In genomic region chr4:120062754-120063153, GRCm38 (mm10) we compare ENCODE assay signal across 29 mouse cellular contexts. TPM values are rescaled to one million over a fixed set of nuclear protein-coding genes. Genes with fewer than 3 reads are reported as not detected.
DNase-seq lines count a peak whose midpoint lies in the region; ATAC-seq and TF ChIP-seq lines count a peak whose summit lies in the region.
"Had no signal": no experiment of that assay in that cellular context is flagged by ENCODE, and none has a peak within 500 bp of the region (broad histone marks: within the 10 kb centered on the region; RNA-seq: fewer than 3 reads in every experiment).

No protein-coding gene starts in this region.

- in situ Hi-C loops in CH12.LX (cut with MboI; ENCODE audit: low pct_ligation_motif_present, low pct_unique_long_range_greater_than_20kb, low sequenced_read_pairs), result no loop called here

- no peak; the same call in 1 of the 2 replicates for TF ChIP-seq POLR2A in CH12.LX (IDR thresholded peaks at IDR 0.05; ENCODE audit: low read depth, low read length)
- no peak for TF ChIP-seq POLR2A in myocyte (IDR thresholded peaks at IDR 0.05; ENCODE audit: insufficient read length, low read depth)

- TF ChIP-seq EP300 in CH12.LX (IDR thresholded peaks at IDR 0.05; ENCODE audit: low read length), result 0 out of 2 replicates have a peak, but pooled peaks have one; percentile 34

- DNase-seq in left cerebral cortex, postnatal 14 days (ENCODE audit: low spot score in 2 of 2), result peak; percentile 38 to 55
- no peak for DNase-seq in left cerebral cortex, postnatal 36 days (ENCODE audit: low spot score in 2 of 2)
- no peak for DNase-seq in CH12.LX (ENCODE audit: extremely low read depth)
- peak; percentile 54 for DNase-seq in brain, adult 2 months (ENCODE audit: low read depth, low spot score)
- no peak for DNase-seq in right cerebral cortex, postnatal 10 days (ENCODE audit: low spot score in 2 of 2)
- no peak for DNase-seq in retina, postnatal 1 day
- DNase-seq: adrenal gland, adult 2 months; adrenal gland, adult 8-10 months; adrenal gland, postnatal 10 days; adrenal gland, postnatal 14 days; adrenal gland, postnatal 25 days; adrenal gland, postnatal 36 days; B cell, adult 2 months; cerebellum, adult 11 months; cerebellum, adult 11-12 months; cerebellum, adult 18-20 months; cerebellum, adult 2 months had no signal

- H3K27me3 ChIP-seq in CH12.LX (replicated peaks), result no peaks in the 10 kb centered on the region
- H3K27me3 ChIP-seq in myocyte (ENCODE audit: control insufficient read depth, insufficient read depth, insufficient read length), result no peaks in the 10 kb centered on the region
- H3K27me3 ChIP-seq in intestine, embryonic 16.5 days (replicated peaks; ENCODE audit: control insufficient read depth, insufficient read depth, low read length), result no peaks in the 10 kb centered on the region
- H3K27me3 ChIP-seq: Patski had no signal

- no peak for TF ChIP-seq RAD21 in CH12.LX (IDR thresholded peaks at IDR 0.05; ENCODE audit: low read depth, low read length)

- H3ac ChIP-seq in myocyte (ENCODE audit: control insufficient read depth, insufficient read length), result no peak overlapping the region

- WGBS in intestine, embryonic 16.5 days, result 89% methylated on average over 11 of the region's 11 CpGs

- H3K9ac ChIP-seq in CH12.LX (ENCODE audit: insufficient read depth, low read depth), result 0 out of 2 replicates have a peak overlapping the region, but pooled peaks have one; percentile 22
- no peak overlapping the region for H3K9ac ChIP-seq in intestine, embryonic 16.5 days (ENCODE audit: low read depth, low read length)

- H3K36me3 ChIP-seq in CH12.LX (replicated peaks in 1 of 2; ENCODE audit: control insufficient read depth in 1 of 2, insufficient read depth in 1 of 2, low read length in 1 of 2) (peaks cover 23 to 59% of the 10 kb centered on the region in 2 experiments), myocyte (ENCODE audit: control insufficient read depth, insufficient read depth) (no peaks in the 10 kb centered on the region)
- no peaks in the 10 kb centered on the region for H3K36me3 ChIP-seq in intestine, embryonic 16.5 days (ENCODE audit: control insufficient read depth, insufficient read depth, low read length)
- H3K36me3 ChIP-seq: G1E had no signal

- intact Hi-C loops in left cerebral cortex, postnatal 14 days (cut with DNase I), result no loop called here
- intact Hi-C loops in left cerebral cortex, postnatal 36 days (cut with DNase I), result no loop called here

- peaks cover 22 to 74% of the 10 kb centered on the region in 2 experiments for H3K4me1 ChIP-seq in CH12.LX (ENCODE audit: control insufficient read depth in 1 of 2, insufficient read depth in 2 of 2)
- H3K4me1 ChIP-seq in intestine, embryonic 16.5 days (ENCODE audit: control insufficient read depth, insufficient read depth, low read length), result no peaks in the 10 kb centered on the region

- no peak for TF ChIP-seq CTCF in CH12.LX (conservative IDR thresholded peaks at IDR 0.05 in 1 of 2, IDR thresholded peaks at IDR 0.05 in 1 of 2; ENCODE audit: low read depth in 2 of 2, low read length in 2 of 2)

- ATAC-seq in intestine, embryonic 16.5 days, result no peak
- ATAC-seq: activated CD4-positive, CD25-positive, alpha-beta regulatory T cell, adult 4 months; CD4-positive, CD25-positive, alpha-beta regulatory T cell, adult 4 months had no signal

- H3K79me2 ChIP-seq in CH12.LX (replicated peaks; ENCODE audit: control insufficient read depth, extremely low read depth, insufficient read depth, poor library complexity, severe bottlenecking), result peaks cover 19% of the 10 kb centered on the region
- no peaks in the 10 kb centered on the region for H3K79me2 ChIP-seq in myocyte (ENCODE audit: control insufficient read depth, insufficient read depth)

- dilution Hi-C loops in CH12.LX (cut with MboI; ENCODE audit: extremely low pct_ligation_motif_present, extremely low pct_unique_long_range_greater_than_20kb, low sequenced_read_pairs), result no loop called here

- peak overlapping the region; percentile 28; the same call in 1 of the 2 replicates for H3K27ac ChIP-seq in CH12.LX (ENCODE audit: insufficient read depth, low read depth)
- no peak overlapping the region for H3K27ac ChIP-seq in intestine, embryonic 16.5 days (ENCODE audit: low read length)

- H3K9me3 ChIP-seq in CH12.LX (replicated peaks; ENCODE audit: low read length), result peaks cover 3% of the 10 kb centered on the region
- H3K9me3 ChIP-seq in intestine, embryonic 16.5 days (ENCODE audit: control insufficient read depth, low read length), result no peaks in the 10 kb centered on the region

- H3K4me3 ChIP-seq in CH12.LX (replicated peaks in 1 of 3; ENCODE audit: low read depth in 2 of 3, low read length in 2 of 3, poor library complexity in 1 of 3), result no peak overlapping the region
- no peak overlapping the region for H3K4me3 ChIP-seq in myocyte
- H3K4me3 ChIP-seq in intestine, embryonic 16.5 days (ENCODE audit: low read length), result no peak overlapping the region

- H3K4me2 ChIP-seq in CH12.LX (ENCODE audit: insufficient read depth, low read depth, poor library complexity, severe bottlenecking) (peak overlapping the region; percentile 55), myocyte (ENCODE audit: low read depth) (peak overlapping the region; percentile 78)
- H3K4me2 ChIP-seq in intestine, embryonic 16.5 days (ENCODE audit: low read depth, low read length), result no peak overlapping the region

TF ChIP-seq in CH12.LX, 34 proteins besides CTCF, POLR2A, EP300 and RAD21:
- TF ChIP-seq CHD2 (IDR thresholded peaks at IDR 0.05; ENCODE audit: low read length) (0 out of 2 replicates have a peak, but pooled peaks have one; percentile 48), PAX5 (IDR thresholded peaks at IDR 0.05; ENCODE audit: low read length) (no peak), USF2 (conservative IDR thresholded peaks at IDR 0.05; ENCODE audit: low read depth, low read length) (no peak), POLR2AphosphoS2 (IDR thresholded peaks at IDR 0.05; ENCODE audit: low read depth, low read length) (no peak), TCF12 (IDR thresholded peaks at IDR 0.05; ENCODE audit: low read depth, low read length) (peak; percentile 21; the same call in 1 of the 2 replicates), BHLHE40 (IDR thresholded peaks at IDR 0.05; ENCODE audit: low read depth, low read length) (peak; percentile 50), MAX (IDR thresholded peaks at IDR 0.05; ENCODE audit: low read length) (0 out of 2 replicates have a peak, but pooled peaks have one; percentile 36)

TF ChIP-seq in myocyte, 11 proteins besides CTCF, POLR2A, EP300 and RAD21:
- TF ChIP-seq SRF (IDR thresholded peaks at IDR 0.05; ENCODE audit: control insufficient read depth, insufficient read length, low read depth), result no peak
- TF ChIP-seq USF1 (IDR thresholded peaks at IDR 0.05; ENCODE audit: low read depth), result no peak
- TF ChIP-seq REST (IDR thresholded peaks at IDR 0.05; ENCODE audit: insufficient read depth, insufficient read length), result no peak
- TF ChIP-seq MYOG (IDR thresholded peaks at IDR 0.05; ENCODE audit: control insufficient read depth in 1 of 3, insufficient read depth in 1 of 3, insufficient read length in 2 of 3, low read depth in 2 of 3), result no peak
- TF ChIP-seq POLR2AphosphoS2 (IDR thresholded peaks at IDR 0.05; ENCODE audit: insufficient read length, low read depth), result no peak
- no peak for TF ChIP-seq TCF3 (IDR thresholded peaks at IDR 0.05; ENCODE audit: insufficient read length, low read depth)
- TF ChIP-seq CEBPB (IDR thresholded peaks at IDR 0.05; ENCODE audit: insufficient read depth, poor library complexity, severe bottlenecking), result no peak
- no peak for TF ChIP-seq TCF12 (IDR thresholded peaks at IDR 0.05; ENCODE audit: insufficient read depth, poor library complexity, severe bottlenecking)
- no peak for TF ChIP-seq E2F4 (IDR thresholded peaks at IDR 0.05; ENCODE audit: insufficient read depth)
- no peak for TF ChIP-seq MYOD1 (IDR thresholded peaks at IDR 0.05; ENCODE audit: control insufficient read depth in 1 of 3, insufficient read length in 2 of 3, low read depth in 2 of 3)
- TF ChIP-seq MAX (IDR thresholded peaks at IDR 0.05; ENCODE audit: low read depth), result no peak

RNA-seq across cellular contexts. Expression of gene AL607142.1, which starts 2.0 kb away (rescaled TPM):
- total RNA-seq in left cerebral cortex, postnatal 14 days (2021), result not detected
- total RNA-seq in left cerebral cortex, postnatal 36 days (2021), result not detected
- not detected in 2 replicates for total RNA-seq in CH12.LX (2012; rRNA removed)
- total RNA-seq in CH12.LX (2014; rRNA removed), result not detected in 2 replicates
- 22.0 TPM in 1 of 2 replicates, not detected in the other for polyA plus RNA-seq in CH12.LX (2012; ENCODE audit: insufficient read length, low read depth)
- not detected for polyA plus RNA-seq in myocyte (2012; fragmentation: generic; extraction: Trizol)
- polyA plus RNA-seq in intestine, embryonic 16.5 days (2015; fragmentation: Nextera tagmentation; extraction: Ambion mirVana), result not detected in 2 replicates
- total RNA-seq: adrenal gland, adult 18-20 months; adrenal gland, adult 2 months; adrenal gland, adult 8-10 months; adrenal gland, postnatal 10 days; adrenal gland, postnatal 14 days; adrenal gland, postnatal 25 days; adrenal gland, postnatal 36 days; adrenal gland, postnatal 4 days; ES-E14; G1E; MEL had no signal
- polyA plus RNA-seq: activated CD4-positive, CD25-positive, alpha-beta regulatory T cell, adult 4 months; adrenal gland, adult 2 months; brain, embryonic 14.5 days; C2C12; CD4-positive, CD25-positive, alpha-beta regulatory T cell, adult 4 months; cerebellum, adult 2 months; G1E; Patski had no signal

Comparison
In these comparisons a context has a peak if more than half of its experiments do, and no peak if none do; other contexts are left out.
1. DNase-seq: peak in left cerebral cortex, postnatal 14 days (2 of 2) and brain, adult 2 months (single experiment); none in left cerebral cortex, postnatal 36 days (0 of 2), CH12.LX (single experiment), right cerebral cortex, postnatal 10 days (0 of 2) and retina, postnatal 1 day (single experiment).